Mouse (Mus musculus) heart, adult 2 months (tissue): ENCODE measurements around the gene Olfr1368.

Experiments used
- CTCF ChIP-seq: fragments of 200-600 bp; IDR thresholded peaks from 2 replicates; pipeline ENCODE4 v1.8.1; 2022; ENCODE audit warnings: antibody characterized with exemption, mild to moderate bottlenecking, moderate library complexity
- EP300 ChIP-seq: fragments of 200-500 bp; IDR thresholded peaks from 2 replicates; pipeline ENCODE4 v1.6.1; 2011; ENCODE audit warnings: low read depth, low read length, control low read depth; ENCODE audit not compliant: insufficient read depth
- POLR2A ChIP-seq: fragments of 200-500 bp; IDR thresholded peaks from 2 replicates; pipeline ENCODE4 v1.6.1; 2011; ENCODE audit warnings: mild to moderate bottlenecking, low read depth, low read length, control low read depth; ENCODE audit not compliant: insufficient read depth

GRCm38 (mm10) chr13:21109759-21110158, 35.9 kb downstream of the Olfr1368 start:
- TF ChIP-seq EP300 = no peak
- no peak for TF ChIP-seq POLR2A
- TF ChIP-seq CTCF = no peak
